Mouse (Mus musculus) yolk sac, embryonic 10.5 days (tissue): ENCODE data around the gene Col5a3.
A peak's percentile ranks its signal among the peaks of the same experiment; 100 is the strongest.

Experiments
- DNase-seq: peaks from one replicate; pipeline ENCODE4 v3.0.0-alpha.2; 2017; ENCODE audit warnings: low spot score

Col5a3 gene

DNA sequence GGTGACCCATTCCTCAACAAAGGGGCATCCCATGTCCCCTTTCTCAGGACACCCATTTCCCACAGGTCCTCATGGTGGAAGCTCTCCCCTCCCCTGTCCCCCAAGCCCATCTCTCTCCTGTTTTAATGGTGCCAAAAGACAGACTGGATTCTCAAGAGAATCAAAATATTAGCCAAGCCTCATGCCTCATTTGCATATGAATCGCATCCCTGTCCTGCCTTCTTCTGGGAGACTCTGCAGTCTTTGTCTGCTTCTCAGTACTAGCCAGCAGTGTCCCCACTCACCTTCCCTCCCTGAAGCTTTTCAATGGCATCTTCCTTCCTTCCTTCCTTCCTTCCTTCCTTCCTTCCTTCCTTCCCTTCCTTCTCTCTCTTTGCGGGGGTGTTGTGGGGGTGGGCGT is 67.2 kb downstream of the Col5a3 start:
- no peak for DNase-seq

DNA sequence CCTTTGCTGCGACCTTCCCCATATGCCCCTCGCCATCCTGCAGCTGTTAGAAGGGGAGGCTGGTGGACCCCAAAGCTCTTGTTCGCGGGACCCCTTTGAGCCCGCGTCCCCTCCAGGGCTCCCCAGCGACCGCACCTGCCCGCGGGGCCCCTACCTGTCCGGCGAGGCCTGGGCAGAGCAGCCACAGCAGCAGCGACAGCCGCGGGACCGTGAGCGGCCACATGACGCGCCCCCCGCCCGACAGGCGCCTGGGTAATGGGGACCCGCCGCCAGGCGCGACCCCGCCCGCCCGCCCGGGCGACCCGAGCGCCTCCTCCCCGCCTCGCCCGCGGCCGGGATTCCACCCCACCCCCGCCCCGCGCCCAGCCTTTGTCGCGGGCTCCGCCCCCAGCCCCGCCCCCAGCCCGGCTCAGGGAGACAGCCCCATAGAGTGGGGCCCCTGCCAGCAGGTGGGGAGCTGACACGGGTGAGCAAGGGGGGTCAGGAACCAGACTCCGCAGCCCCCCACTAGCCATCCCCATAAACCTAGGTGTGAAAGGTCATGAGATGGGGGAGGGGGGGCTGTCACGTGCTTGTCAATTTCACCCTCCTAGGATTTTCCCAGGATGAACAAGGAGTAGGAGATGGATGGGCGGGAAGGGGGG is 68.7 kb downstream of the Col5a3 start, which contains the start of gene Olfm2:
TSS of gene Olfm2 (minus strand) at position 333 of the 644 bp plus-strand sequence.
- peak; percentile 48 for DNase-seq

DNA sequence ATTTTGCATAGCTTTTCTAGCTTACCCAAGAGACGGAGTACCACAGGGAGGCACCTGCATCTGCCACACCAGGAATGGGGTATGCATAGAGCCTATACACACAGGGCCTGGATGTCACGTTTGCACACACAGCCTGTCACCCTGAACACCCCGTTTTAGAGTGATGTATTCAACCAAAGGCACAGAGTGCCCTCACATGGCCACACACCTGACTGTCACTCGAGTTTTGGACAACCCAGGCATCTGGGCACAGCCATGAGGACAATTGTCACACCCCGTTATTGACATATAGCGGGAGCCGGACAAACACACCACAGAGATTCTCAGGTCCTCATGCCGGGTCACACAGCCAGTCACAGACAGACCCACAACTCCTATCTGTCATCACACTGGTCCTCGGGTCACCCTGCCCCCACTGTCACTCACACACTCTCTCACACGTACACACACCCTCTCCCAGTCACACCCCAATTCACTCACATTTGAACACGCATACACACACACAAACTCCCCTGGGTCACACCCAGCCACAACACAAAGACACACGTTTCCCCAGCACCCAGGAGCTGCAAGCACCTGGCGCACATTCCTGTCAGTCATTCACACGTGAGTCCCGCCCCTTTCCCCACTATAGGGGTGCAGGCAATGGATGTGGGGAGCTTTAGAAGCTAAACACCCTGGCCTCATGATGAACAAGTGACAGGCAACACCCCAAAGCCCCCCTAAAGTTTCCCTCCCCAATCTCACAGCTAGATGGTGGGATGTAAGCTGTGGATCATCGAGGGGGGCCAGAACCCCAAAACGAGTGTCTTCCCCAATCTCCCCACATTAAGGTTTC is 69.5 kb downstream of the Col5a3 start:
- DNase-seq: no peak

DNA sequence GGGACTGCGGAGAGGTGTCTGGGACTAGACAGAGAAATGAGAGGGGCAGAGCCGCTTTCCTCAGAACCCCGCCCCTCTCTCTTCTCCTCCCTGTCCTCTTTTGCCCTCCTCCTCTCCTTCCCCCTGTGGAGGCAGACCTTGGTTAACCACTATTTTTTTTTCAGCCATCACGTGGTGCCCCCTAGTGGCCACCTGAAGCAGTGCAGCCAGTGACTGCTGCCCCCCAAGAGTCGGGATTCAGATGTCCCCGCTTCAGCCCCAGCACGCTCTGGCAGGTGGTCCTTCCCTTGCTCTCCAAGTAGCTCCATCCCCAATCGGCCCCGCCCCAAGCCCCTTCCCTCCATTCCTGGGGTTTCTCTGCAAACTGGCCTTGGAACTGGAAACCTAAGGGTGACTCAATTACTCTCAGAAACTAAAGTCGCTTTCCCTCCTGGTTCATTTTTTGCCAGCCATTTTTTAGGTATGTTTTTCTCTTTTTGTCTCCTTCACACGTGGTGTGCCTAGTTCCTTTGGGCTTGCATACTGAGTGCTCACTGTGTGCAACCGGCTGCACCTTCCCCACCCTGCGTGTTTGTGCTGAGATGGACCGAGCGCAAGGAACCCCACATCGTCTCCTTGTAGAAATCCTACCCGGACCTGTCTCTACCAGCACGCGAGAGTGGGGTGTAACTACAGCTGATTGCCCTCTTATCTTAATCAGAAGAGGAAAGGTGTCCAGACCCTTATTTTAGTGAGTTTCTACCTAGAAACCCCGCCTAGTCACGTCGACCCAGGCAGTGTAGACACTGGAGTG is 70.7 kb downstream of the Col5a3 start:
- DNase-seq: no peak

DNA sequence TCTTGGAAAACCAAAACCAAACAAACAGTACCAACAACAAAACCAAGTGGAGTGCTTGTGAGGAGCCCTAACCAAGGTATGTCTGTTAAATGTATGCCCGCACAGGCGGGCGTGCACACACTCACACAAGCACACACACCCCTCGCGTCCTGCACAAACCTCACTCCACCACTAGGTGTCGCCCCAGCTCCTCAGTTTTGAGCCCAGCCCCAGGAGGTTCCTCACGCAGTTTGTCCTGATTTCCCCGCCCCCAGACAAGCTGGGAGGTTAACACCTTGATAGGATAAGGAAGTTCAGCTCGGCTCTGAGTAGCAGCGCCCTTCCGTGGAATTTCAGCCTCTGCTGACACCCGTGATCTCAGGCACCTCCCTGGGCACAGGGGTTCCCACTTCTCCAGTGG is 74.5 kb downstream of the Col5a3 start:
- peak; percentile 82 for DNase-seq

DNA sequence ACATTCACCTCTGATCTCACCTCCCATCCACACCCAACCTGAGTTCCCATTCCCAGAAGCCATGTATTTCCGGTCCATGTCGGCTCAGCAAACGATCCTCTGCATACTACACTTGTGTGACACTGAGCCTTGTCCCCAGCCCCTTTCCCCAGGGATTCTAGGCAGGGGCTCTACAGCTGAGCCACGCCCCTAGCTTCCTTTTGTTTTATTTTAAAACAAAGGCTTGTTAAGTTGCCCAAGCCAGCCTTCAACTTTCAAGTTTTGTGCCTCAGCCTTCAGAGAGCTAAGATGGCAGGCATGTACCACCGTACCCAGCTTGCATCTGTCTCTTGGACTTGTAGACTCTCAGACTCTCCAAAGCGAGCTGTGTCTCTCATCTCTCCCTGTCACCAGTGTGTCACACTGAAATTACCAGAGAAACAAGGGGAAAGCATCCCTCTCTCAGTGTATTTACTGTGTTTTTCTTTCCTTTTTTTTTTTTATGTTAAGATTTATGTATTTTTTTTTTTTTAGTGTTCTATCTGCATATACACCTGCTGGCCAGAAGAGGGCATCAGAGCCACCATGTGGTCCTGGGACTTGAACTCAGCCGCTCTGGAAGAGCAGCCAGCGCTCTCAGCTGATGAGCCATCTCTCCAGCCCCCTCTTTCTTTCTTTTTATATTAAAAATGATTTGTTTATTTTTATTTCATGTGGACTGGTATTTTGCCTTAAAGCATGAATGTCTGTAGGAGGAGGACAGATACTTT is 76.4 kb downstream of the Col5a3 start:
- no peak for DNase-seq

DNA sequence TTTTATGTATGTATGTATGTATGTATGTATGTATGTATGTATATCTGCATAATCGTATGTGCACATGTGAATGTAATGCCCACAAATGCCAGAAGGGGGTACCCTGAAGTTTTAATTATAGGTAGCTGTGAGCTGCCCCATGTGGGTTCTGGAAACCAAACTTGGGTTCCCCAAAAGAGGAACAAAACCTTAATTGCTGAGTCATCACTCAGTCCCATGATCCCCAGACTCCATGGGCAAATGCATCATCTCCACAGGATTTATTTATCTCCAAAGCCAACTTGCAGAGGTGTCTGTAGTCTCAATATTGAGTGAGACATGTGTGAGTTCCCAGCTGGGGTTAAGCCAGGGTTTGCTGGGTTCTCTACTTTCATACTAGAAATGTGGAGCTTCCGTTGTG is 77.6 kb downstream of the Col5a3 start:
- DNase-seq: no peak

DNA sequence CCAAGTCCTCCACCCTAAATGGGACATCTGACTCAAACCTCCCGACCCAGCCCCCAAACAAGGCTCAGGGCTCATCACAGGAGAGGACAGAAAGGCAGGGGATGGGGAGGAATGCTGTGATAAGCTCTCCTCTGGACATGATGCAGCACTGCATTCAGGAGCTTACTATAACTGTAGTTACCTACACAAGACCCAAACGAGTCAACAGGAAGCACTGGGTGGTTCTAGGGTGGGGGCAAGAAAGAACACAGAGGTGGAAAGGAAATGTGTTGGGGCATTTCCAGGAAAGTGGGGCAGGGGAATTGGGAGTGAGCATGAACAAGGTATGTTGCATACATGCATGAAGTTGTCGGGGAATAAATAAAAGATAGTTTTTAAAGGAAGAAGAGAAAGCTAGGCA is 80.2 kb downstream of the Col5a3 start:
- DNase-seq: no peak

DNA sequence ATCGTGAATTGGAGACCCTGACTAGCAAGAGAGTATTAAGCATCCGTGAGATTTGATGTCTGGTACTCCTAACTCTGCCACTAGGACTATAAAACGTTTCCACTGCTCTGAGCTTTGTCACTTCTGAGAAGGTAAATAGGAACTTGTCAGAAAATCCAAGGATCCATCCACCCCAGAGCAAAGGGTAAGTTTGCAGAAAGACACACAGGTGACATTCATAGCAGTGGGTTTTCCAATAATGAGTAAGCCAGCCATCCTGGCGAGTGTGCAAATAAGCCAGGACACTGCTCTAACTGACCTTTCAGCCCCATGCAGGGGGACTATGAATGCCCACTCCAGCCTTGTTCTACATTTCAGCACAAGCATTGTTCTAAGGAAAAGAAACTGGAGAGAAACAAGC is 83.1 kb downstream of the Col5a3 start:
- DNase-seq: peak; percentile 68

DNA sequence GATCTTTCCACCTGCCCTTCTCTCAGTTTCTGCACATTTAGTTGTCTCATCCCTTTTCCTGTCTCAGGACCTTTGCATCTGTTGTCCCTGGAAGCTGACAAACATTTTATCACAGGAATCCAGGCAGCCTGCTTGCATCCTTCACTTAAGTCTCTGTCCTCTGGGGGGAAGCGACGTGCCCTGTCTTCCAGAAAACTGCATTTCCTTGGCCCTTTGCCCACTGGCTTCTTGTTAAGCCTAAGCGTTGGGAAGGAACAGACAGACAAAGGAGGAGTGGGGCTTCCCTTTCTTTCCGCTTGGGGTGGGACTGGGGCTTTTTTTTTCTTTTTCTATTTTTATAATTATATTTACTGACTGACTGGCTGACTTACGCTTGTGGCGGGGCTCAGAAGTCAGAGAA is 85.4 kb downstream of the Col5a3 start:
- DNase-seq: no peak

DNA sequence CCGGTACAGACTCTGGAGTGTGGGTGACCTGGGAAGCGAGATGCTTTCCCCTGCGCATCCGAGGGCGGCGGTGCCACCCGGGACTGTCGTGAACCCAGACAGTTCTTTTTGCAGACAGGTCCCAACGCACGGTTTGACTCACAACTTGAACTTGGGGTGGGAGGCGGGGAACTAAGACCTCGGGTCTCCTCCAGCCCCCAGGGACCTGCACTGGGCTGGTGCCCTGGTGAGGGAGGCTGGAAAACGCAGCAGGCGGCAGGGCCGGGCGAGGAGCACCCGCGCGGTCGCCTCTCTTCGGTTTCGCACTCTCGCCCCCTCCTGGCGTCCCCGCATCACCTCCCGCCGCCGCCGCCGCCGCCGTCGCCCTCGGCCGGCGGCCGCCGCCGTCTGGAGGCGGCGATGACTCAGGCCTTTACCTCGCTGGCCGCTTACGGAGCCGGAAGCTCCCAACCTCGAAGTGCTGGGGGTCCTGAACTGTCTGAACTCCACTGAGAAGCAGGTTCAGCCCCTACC is 87.2 kb downstream of the Col5a3 start:
- peak; percentile 70 for DNase-seq

DNA sequence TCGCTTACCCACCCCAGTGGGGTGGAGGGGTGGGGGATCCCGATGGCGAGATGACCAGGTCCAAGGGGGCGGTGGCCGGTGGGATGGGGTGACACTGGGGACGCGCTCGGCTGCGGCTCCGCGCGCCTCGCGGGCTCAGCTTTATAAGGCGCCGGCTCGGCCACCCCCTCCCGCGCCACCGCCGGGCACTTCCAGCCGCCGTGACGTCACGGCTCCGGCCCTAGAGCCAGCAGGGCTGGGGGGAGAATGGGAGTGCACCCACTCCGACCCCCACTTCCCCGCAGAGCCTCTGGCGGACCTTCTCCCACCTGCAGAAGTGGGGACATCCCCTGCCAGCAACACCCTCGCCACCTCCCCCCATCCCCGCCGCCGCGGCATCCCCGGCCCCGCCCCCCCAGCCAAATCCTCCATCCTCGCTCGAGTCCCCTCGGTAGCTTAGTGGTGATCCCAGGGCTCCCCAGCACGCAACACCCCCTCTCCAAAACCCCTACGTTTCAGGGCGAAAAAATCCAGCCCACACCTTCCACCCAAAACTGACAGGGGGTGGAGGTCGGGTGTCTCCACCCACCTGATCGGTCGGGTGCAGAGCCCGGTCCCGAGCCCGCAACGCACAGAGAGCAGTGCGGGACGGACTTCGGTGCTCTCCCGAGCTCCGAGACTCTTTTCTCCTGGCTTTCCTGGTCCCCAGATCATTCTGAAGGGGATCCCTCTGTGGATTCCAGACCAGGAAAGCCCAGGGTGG is 87.8 kb downstream of the Col5a3 start:
- DNase-seq: peak; percentile 21

DNA sequence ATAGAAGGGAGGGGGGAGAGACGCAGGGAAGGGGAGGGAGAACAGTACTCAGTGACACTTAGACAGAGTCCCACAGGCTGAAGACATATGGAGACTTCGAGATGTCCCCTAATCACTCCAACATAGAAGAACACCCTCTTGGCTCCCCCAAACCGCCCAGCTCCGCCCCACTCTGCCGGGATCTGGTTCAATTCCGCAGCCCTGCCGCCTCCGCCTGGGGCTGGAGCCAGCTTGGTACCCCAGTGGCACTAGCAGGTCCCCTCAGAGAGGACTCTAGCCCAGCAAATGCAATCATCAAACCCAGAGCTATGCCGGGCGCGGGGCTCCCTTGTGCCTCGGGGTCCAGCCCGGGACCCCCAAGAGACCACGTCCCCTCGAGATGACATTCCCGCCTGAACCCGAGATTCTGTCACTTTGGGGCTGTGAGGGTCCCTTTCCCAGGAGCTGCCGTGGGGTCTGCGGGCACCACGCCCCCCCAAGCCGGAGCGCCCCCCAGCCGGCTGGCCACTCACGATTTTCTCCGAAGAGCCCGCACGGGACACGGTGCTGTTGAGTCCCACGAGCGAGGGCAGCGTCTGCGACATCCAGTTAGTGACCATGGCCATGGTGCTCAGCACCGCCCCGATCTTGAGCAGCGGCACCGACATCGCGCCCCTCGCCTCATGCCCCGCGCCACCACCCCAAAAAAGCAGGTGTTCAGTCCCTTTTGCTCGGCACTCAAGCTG is 88.6 kb downstream of the Col5a3 start:
- no peak for DNase-seq

DNA sequence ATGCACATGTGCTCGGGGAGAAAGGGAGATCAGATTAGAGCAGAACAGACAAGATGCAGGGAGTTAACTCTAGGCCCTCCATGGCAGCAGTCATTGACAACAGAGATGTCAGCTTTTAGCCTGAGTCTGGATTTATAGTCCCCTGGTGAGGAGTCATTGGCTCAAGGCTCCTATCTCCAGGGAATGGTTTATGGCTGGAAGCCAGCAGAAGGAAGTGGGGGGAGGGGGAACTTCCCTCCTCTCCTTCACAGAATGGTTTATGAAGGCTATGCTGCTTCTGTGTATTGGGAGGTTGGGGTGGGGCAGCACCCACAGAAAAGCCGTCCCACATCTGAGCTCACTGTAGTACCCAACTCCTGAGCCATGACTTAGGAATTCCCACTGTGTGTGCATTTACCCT is 93.3 kb downstream of the Col5a3 start:
- peak; percentile 39 for DNase-seq
